Mouse (Mus musculus): Measurements from ENCODE around the gene Kcnk12. TPM values are rescaled to one million over a fixed set of nuclear protein-coding genes. Genes with fewer than 3 reads are reported as not detected.

The Kcnk12 gene
- polyA plus RNA-seq, 1 experiment: 6.7 TPM

GRCm38 (mm10) chr17:87799212-87799947 is 1.6 kb upstream of the Kcnk12 start:
- TF ChIP-seq POLR2A (IDR thresholded peaks at IDR 0.05; ENCODE audit: borderline replicate concordance, extremely low read depth, low read depth, low read length): no peak
- TF ChIP-seq CTCF (IDR thresholded peaks at IDR 0.05; ENCODE audit: insufficient read depth, low read length): no peak
- Histone ChIP-seq H3K4me1 (ENCODE audit: control insufficient read depth, insufficient read depth, low read length) (no peaks in the 10 kb centered on the region; the same call in 1 of the 2 replicates), H3K4me3 (replicated peaks; ENCODE audit: extremely low read depth, low read depth, low read length) (no peak overlapping the region)
- no peak for DNase-seq
- WGBS: 64% methylated on average over 13 of the region's 13 CpGs

- WGBS: 2% methylated on average over 39 of the region's 40 CpGs
- no peak overlapping the region for H3K4me3 ChIP-seq (replicated peaks; ENCODE audit: extremely low read depth, low read depth, low read length)
These were observed 688 bp upstream of the Kcnk12 start for GRCm38 (mm10) chr17:87798423-87798941.

GRCm38 (mm10) chr17:87796881-87797416 is 845 bp downstream of the Kcnk12 start:
- TF ChIP-seq CTCF (IDR thresholded peaks at IDR 0.05; ENCODE audit: insufficient read depth, low read length): no peak
- TF ChIP-seq POLR2A (IDR thresholded peaks at IDR 0.05; ENCODE audit: borderline replicate concordance, extremely low read depth, low read depth, low read length): no peak
- Histone ChIP-seq H3K4me1 (ENCODE audit: control insufficient read depth, insufficient read depth, low read length) (no peaks in the 10 kb centered on the region; the same call in 1 of the 2 replicates), H3K4me3 (replicated peaks; ENCODE audit: extremely low read depth, low read depth, low read length) (no peak overlapping the region)
- DNase-seq: no peak
- WGBS: under 1% methylated on average over 70 of the region's 72 CpGs

More at GRCm38 (mm10) chr17:87798423-87798941, 688 bp upstream of the Kcnk12 start:
- TF ChIP-seq CTCF (IDR thresholded peaks at IDR 0.05; ENCODE audit: insufficient read depth, low read length): no peak
- TF ChIP-seq POLR2A (IDR thresholded peaks at IDR 0.05; ENCODE audit: borderline replicate concordance, extremely low read depth, low read depth, low read length): no peak
- H3K4me1 ChIP-seq (ENCODE audit: control insufficient read depth, insufficient read depth, low read length): no peaks in the 10 kb centered on the region; the same call in 1 of the 2 replicates
- peak; percentile 23 for DNase-seq

- TF ChIP-seq POLR2A (IDR thresholded peaks at IDR 0.05; ENCODE audit: borderline replicate concordance, extremely low read depth, low read depth, low read length) (no peak), CTCF (IDR thresholded peaks at IDR 0.05; ENCODE audit: insufficient read depth, low read length) (no peak)
- DNase-seq: no peak
- 19% methylated on average over 12 of the region's 12 CpGs for WGBS
- H3K4me3 ChIP-seq (replicated peaks; ENCODE audit: extremely low read depth, low read depth, low read length): no peak overlapping the region
- H3K4me1 ChIP-seq (ENCODE audit: control insufficient read depth, insufficient read depth, low read length): no peaks in the 10 kb centered on the region; the same call in 1 of the 2 replicates
These were observed 1.7 kb downstream of the Kcnk12 start for GRCm38 (mm10) chr17:87795927-87796714.

GRCm38 (mm10) chr17:87794801-87795200 is 3.0 kb downstream of the Kcnk12 start:
- Histone ChIP-seq H3K4me1 (ENCODE audit: control insufficient read depth, insufficient read depth, low read length) (no peaks in the 10 kb centered on the region; the same call in 1 of the 2 replicates), H3K4me3 (replicated peaks; ENCODE audit: extremely low read depth, low read depth, low read length) (no peak overlapping the region)
- TF ChIP-seq POLR2A (IDR thresholded peaks at IDR 0.05; ENCODE audit: borderline replicate concordance, extremely low read depth, low read depth, low read length): no peak
- no peak for TF ChIP-seq CTCF (IDR thresholded peaks at IDR 0.05; ENCODE audit: insufficient read depth, low read length)
- WGBS: 65% methylated on average over 5 of the region's 5 CpGs
- DNase-seq: no peak

DNA sequence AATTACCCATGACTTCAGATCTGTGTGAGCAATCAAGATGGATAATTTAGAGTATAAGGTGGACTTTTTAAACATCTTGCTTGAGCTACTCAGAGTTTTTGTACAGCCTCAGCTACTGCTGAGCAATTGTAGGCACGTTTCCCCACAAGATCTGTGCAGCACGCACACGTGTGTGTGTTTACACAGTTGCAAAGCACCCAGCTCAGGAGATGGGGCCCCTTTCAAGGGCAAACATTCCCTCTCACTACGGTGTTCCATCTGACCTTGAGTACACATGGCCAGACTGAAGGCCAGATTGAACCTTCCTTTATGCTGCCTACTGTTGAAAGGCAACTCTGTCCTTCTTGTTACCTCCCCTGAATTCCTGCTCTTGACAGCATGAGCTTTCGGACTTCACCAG is 4.5 kb downstream of the Kcnk12 start:
- TF ChIP-seq POLR2A (IDR thresholded peaks at IDR 0.05; ENCODE audit: borderline replicate concordance, extremely low read depth, low read depth, low read length) (no peak), CTCF (IDR thresholded peaks at IDR 0.05; ENCODE audit: insufficient read depth, low read length) (no peak)
- no peak overlapping the region for H3K4me3 ChIP-seq (replicated peaks; ENCODE audit: extremely low read depth, low read depth, low read length)
- no peak for DNase-seq
- 36% methylated on average over 5 of the region's 5 CpGs for WGBS
- H3K4me1 ChIP-seq (ENCODE audit: control insufficient read depth, insufficient read depth, low read length): no peaks in the 10 kb centered on the region; the same call in 1 of the 2 replicates

- no peak for TF ChIP-seq POLR2A (IDR thresholded peaks at IDR 0.05; ENCODE audit: borderline replicate concordance, extremely low read depth, low read depth, low read length)
- no peak for TF ChIP-seq CTCF (IDR thresholded peaks at IDR 0.05; ENCODE audit: insufficient read depth, low read length)
- DNase-seq: no peak
- Histone ChIP-seq H3K4me3 (replicated peaks; ENCODE audit: extremely low read depth, low read depth, low read length) (no peak overlapping the region), H3K4me1 (ENCODE audit: control insufficient read depth, insufficient read depth, low read length) (no peaks in the 10 kb centered on the region)
- 62% methylated on average over 12 of the region's 12 CpGs for WGBS
These were observed 5.0 kb downstream of the Kcnk12 start for GRCm38 (mm10) chr17:87792623-87793315.

- WGBS: 60% methylated on average over 7 of the region's 7 CpGs
- Histone ChIP-seq H3K4me3 (replicated peaks; ENCODE audit: extremely low read depth, low read depth, low read length) (no peak overlapping the region), H3K4me1 (ENCODE audit: control insufficient read depth, insufficient read depth, low read length) (no peaks in the 10 kb centered on the region)
- no peak for DNase-seq
- TF ChIP-seq CTCF (IDR thresholded peaks at IDR 0.05; ENCODE audit: insufficient read depth, low read length): no peak
- no peak for TF ChIP-seq POLR2A (IDR thresholded peaks at IDR 0.05; ENCODE audit: borderline replicate concordance, extremely low read depth, low read depth, low read length)
These were observed 6.2 kb downstream of the Kcnk12 start for GRCm38 (mm10) chr17:87791517-87792098.
